Mouse (Mus musculus) effector memory CD4-positive, alpha-beta T cell, adult 7 months (primary cell): ENCODE data around the gene 2310011J03Rik. TPM values are rescaled to one million over a fixed set of nuclear protein-coding genes. Genes with fewer than 3 reads are reported as not detected.

Source experiments
- polyA plus RNA-seq: library from polyadenylated mRNA; unstranded; fragments of 100-300 nt; shearing (Covaris generic); gene quantifications from one replicate; pipeline ENCODE4 v1.2.1, GENCODE M21; 2017

2310011J03Rik gene
- 29.9 TPM for polyA plus RNA-seq

GRCm38 (mm10) chr10:80320340-80320760 lies at the start of gene 2310011J03Rik:
Gene 2310011J03Rik, minus strand, starts transcription at chr10:80320537.

DNA sequence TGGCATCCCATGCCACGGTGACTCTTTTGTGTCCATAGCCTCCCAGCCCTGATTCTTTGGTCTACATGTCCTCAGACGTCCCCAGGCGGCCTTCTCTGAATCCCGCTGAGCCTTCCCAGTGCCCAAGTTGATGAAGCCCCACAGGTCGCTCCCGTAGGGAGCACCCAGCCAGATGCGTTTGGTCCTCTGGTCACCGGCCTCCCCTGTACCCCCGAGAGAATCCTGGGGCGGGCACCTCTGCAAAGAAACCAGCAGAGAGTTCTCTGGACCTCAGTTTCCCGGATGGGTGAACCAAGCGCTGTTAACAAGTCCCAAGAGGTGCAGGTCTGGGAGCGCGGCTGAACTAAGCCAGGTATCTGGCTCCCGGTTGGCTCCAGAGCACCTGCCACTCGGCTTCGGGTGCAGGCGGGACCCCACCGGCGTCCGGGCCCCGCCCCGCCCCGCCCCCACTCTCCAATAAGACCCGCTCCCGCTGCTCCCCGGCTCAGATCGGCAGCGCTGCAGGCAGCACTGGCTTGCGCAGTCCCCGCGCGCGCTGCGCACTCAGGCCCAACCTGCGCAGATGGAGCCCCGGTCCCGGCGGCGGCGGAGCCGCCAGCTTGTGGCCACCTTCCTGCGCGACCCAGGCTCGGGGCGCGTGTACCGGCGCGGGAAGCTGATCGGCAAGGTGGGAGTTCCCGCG lies 35.8 kb upstream of the 2310011J03Rik start, which contains the start of gene Plk5:
Gene Plk5, plus strand, starts transcription at position 459 of the 682 bp plus-strand sequence.

GRCm38 (mm10) chr10:80348244-80348781 lies 28.0 kb upstream of the 2310011J03Rik start, which contains the start of gene Adamtsl5:
Gene Adamtsl5, minus strand, starts transcription at chr10:80348412.

GRCm38 (mm10) chr10:80329273-80330081 lies 9.1 kb upstream of the 2310011J03Rik start, which contains the start of the genes Pcsk4 and Reep6:
Gene Pcsk4, minus strand, starts transcription at chr10:80329498.
Gene Reep6, plus strand, starts transcription at chr10:80329953.

DNA sequence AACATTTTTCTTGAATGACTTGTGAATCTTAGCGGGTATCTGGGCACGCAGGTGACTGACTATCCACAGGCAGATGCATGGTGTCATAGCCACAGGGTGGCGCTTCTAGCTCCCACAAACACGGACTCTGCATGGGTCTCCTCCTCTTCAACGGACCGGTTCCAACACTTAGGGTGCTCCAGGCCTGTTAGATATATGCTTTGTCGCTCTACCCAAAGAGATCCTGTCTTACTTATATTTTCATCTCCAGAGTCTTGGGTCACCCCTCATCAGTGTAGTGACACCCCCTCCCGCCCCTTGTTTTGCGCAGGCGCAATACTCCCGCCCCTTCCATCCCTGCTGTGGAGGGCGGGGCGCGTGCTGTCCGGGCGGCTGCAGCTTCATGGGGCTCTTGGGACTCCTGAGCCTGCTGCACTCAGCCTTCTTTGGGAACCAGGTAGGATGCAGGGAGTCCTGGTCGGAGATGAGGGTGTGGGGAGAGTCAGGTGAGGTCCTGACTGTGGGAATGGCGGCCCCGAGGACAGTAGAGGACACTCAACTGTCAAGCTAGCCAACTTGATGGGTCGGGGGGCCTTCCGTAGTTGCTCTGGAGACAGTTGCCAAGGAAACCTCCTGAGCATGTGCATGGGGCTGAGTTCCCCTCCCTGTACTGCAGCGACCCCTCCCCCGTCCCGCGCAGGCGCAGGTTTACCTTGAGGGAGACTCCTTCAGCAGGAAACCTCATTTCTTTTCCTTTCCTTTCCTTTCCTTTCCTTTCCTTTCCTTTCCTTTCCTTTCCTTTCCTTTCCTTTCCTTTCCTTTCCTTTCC lies 24.5 kb downstream of the 2310011J03Rik start, which contains the start of gene Apc2:
Gene Apc2, plus strand, starts transcription at position 360 of the 808 bp plus-strand sequence.

GRCm38 (mm10) chr10:80292251-80293146 lies 27.8 kb downstream of the 2310011J03Rik start, which contains the start of gene Rps15:
Gene Rps15, plus strand, starts transcription at chr10:80292453.

Other genes starting within 250 kb of the 2310011J03Rik start
- gene Sbno2, start 215.0 kb downstream of the 2310011J03Rik start, polyA plus RNA-seq = 60.3 TPM
- 31.4 TPM for gene Stk11, start 204.7 kb downstream of the 2310011J03Rik start, polyA plus RNA-seq
- 367 TPM for gene Atp5d, start 181.9 kb downstream of the 2310011J03Rik start, polyA plus RNA-seq
- gene Cbarp, start 179.7 kb downstream of the 2310011J03Rik start, polyA plus RNA-seq = 5.3 TPM
- 4.4 TPM for gene Midn, start 172.3 kb downstream of the 2310011J03Rik start, polyA plus RNA-seq
- gene Cirbp, start 154.6 kb downstream of the 2310011J03Rik start, polyA plus RNA-seq = 232 TPM
- 18.9 TPM for gene 1600002K03Rik, start 147.6 kb downstream of the 2310011J03Rik start, polyA plus RNA-seq
- gene Efna2, start 141.1 kb downstream of the 2310011J03Rik start, polyA plus RNA-seq = 0.41 TPM
- 66.2 TPM for gene Mum1, start 94.1 kb downstream of the 2310011J03Rik start, polyA plus RNA-seq
- 159 TPM for gene Ndufs7, start 71.4 kb downstream of the 2310011J03Rik start, polyA plus RNA-seq
- 1.8 TPM for gene Gamt, start 59.5 kb downstream of the 2310011J03Rik start, polyA plus RNA-seq
- 78.1 TPM for gene Dazap1, start 59.1 kb downstream of the 2310011J03Rik start, polyA plus RNA-seq
- 748 TPM for gene Rps15, start 28.1 kb downstream of the 2310011J03Rik start, polyA plus RNA-seq
- gene Apc2, start 24.6 kb downstream of the 2310011J03Rik start, polyA plus RNA-seq = 0.05 TPM
- gene Pcsk4, start 9.0 kb upstream of the 2310011J03Rik start, polyA plus RNA-seq = 1.8 TPM
- gene Reep6, start 9.4 kb upstream of the 2310011J03Rik start, polyA plus RNA-seq = not detected
- gene Adamtsl5, start 27.9 kb upstream of the 2310011J03Rik start, polyA plus RNA-seq = not detected
- not detected for gene Plk5, start 35.9 kb upstream of the 2310011J03Rik start, polyA plus RNA-seq
- gene Mex3d, start 67.1 kb upstream of the 2310011J03Rik start, polyA plus RNA-seq = 7.3 TPM
- gene Mbd3, start 79.0 kb upstream of the 2310011J03Rik start, polyA plus RNA-seq = 92.9 TPM
- gene Uqcr11, start 86.3 kb upstream of the 2310011J03Rik start, polyA plus RNA-seq = 115 TPM
- 88.8 TPM for gene Tcf3, start 113.1 kb upstream of the 2310011J03Rik start, polyA plus RNA-seq
- gene Onecut3, start 174.3 kb upstream of the 2310011J03Rik start, polyA plus RNA-seq = 0.07 TPM
- gene Atp8b3, start 218.6 kb upstream of the 2310011J03Rik start, polyA plus RNA-seq = 0.10 TPM
- gene Rexo1, start 241.0 kb upstream of the 2310011J03Rik start, polyA plus RNA-seq = 55.7 TPM